Mouse (Mus musculus): ENCODE measurements around the gene Uba3. TPM values are rescaled to one million over a fixed set of nuclear protein-coding genes. Genes with fewer than 3 reads are reported as not detected.

The Uba3 gene
- 82.6 and 84.8 TPM in 2 replicates for polyA plus RNA-seq (2015; fragmentation: Nextera tagmentation; extraction: Ambion mirVana)

- H3K27ac ChIP-seq (replicated peaks): peak within 1 kb of the TSS; percentile 87
- ATAC-seq (ENCODE audit: low FRiP score): peak; percentile 97
- H3K27me3 ChIP-seq (replicated peaks): no peaks in the 10 kb centered on the region
- peaks cover 12% of the 10 kb centered on the region for H3K4me1 ChIP-seq
- H3K4me2 ChIP-seq: peak within 1 kb of the TSS; percentile 59
- H3K9ac ChIP-seq (replicated peaks): peak within 1 kb of the TSS; percentile 86
- WGBS: 1% methylated on average over 38 of the region's 38 CpGs
- no peaks in the 10 kb centered on the region for H3K36me3 ChIP-seq
- peak within 1 kb of the TSS; percentile 75 for H3K4me3 ChIP-seq (replicated peaks)
- H3K9me3 ChIP-seq (replicated peaks): no peaks in the 10 kb centered on the region
These were observed at the start of gene Uba3 for GRCm38 (mm10) chr6:97205439-97205885. Uba3 (minus strand) TSS chr6:97205647.

- no peak within 1 kb of the TSS for H3K4me3 ChIP-seq (replicated peaks)
- H3K9ac ChIP-seq (replicated peaks): no peak within 1 kb of the TSS
- H3K4me1 ChIP-seq: no peaks in the 10 kb centered on the region
- no peaks in the 10 kb centered on the region for H3K27me3 ChIP-seq (replicated peaks)
- no peaks in the 10 kb centered on the region for H3K36me3 ChIP-seq
- no peaks in the 10 kb centered on the region for H3K9me3 ChIP-seq (replicated peaks)
- no peak for ATAC-seq (ENCODE audit: low FRiP score)
- H3K4me2 ChIP-seq: no peak within 1 kb of the TSS
- H3K27ac ChIP-seq (replicated peaks): no peak within 1 kb of the TSS
- 52% methylated on average over 9 of the region's 9 CpGs for whole genome bisulfite sequencing
These were observed 47.3 kb upstream of the Uba3 start, which contains the start of gene Lmod3 for GRCm38 (mm10) chr6:97252711-97253221. Lmod3 (minus strand) TSS chr6:97252759.

GRCm38 (mm10) chr6:97252086-97252485, 46.6 kb upstream of the Uba3 start:
- H3K4me2 ChIP-seq: no peak overlapping the region
- no peaks in the 10 kb centered on the region for H3K36me3 ChIP-seq
- H3K4me1 ChIP-seq: no peaks in the 10 kb centered on the region
- WGBS: 67% methylated on average over 5 of the region's 5 CpGs
- no peak overlapping the region for H3K4me3 ChIP-seq (replicated peaks)
- no peaks in the 10 kb centered on the region for H3K9me3 ChIP-seq (replicated peaks)
- ATAC-seq (ENCODE audit: low FRiP score): no peak
- no peak overlapping the region for H3K27ac ChIP-seq (replicated peaks)
- no peaks in the 10 kb centered on the region for H3K27me3 ChIP-seq (replicated peaks)
- H3K9ac ChIP-seq (replicated peaks): no peak overlapping the region

- Histone ChIP-seq H3K4me1 (no peaks in the 10 kb centered on the region), H3K27ac (replicated peaks) (no peak overlapping the region), H3K4me3 (replicated peaks) (no peak overlapping the region), H3K9ac (replicated peaks) (no peak overlapping the region), H3K36me3 (no peaks in the 10 kb centered on the region), H3K4me2 (no peak overlapping the region), H3K9me3 (replicated peaks) (no peaks in the 10 kb centered on the region), H3K27me3 (replicated peaks) (no peaks in the 10 kb centered on the region)
- WGBS: 40% methylated on average over 6 of the region's 6 CpGs
- ATAC-seq (ENCODE audit: low FRiP score): no peak
These were observed 45.5 kb upstream of the Uba3 start for GRCm38 (mm10) chr6:97250966-97251365.

- H3K27me3 ChIP-seq (replicated peaks): no peaks in the 10 kb centered on the region
- H3K27ac ChIP-seq (replicated peaks): no peak overlapping the region
- H3K9ac ChIP-seq (replicated peaks): no peak overlapping the region
- no peaks in the 10 kb centered on the region for H3K4me1 ChIP-seq
- no peaks in the 10 kb centered on the region for H3K36me3 ChIP-seq
- no peak for ATAC-seq (ENCODE audit: low FRiP score)
- no peak overlapping the region for H3K4me2 ChIP-seq
- H3K9me3 ChIP-seq (replicated peaks): no peaks in the 10 kb centered on the region
- no peak overlapping the region for H3K4me3 ChIP-seq (replicated peaks)
These were observed 39.8 kb upstream of the Uba3 start for GRCm38 (mm10) chr6:97245200-97245599.

GRCm38 (mm10) chr6:97242522-97242921, 37.1 kb upstream of the Uba3 start:
- H3K4me3 ChIP-seq (replicated peaks): no peak overlapping the region
- ATAC-seq (ENCODE audit: low FRiP score): no peak
- 91% methylated on average over 4 of the region's 4 CpGs for WGBS

GRCm38 (mm10) chr6:97240092-97240491, 34.6 kb upstream of the Uba3 start:
- ATAC-seq (ENCODE audit: low FRiP score): no peak
- 86% methylated on average over 5 of the region's 5 CpGs for WGBS

More at GRCm38 (mm10) chr6:97242522-97242921, 37.1 kb upstream of the Uba3 start:
- Histone ChIP-seq H3K27me3 (replicated peaks) (no peaks in the 10 kb centered on the region), H3K27ac (replicated peaks) (no peak overlapping the region), H3K9me3 (replicated peaks) (no peaks in the 10 kb centered on the region), H3K4me1 (no peaks in the 10 kb centered on the region), H3K36me3 (no peaks in the 10 kb centered on the region), H3K4me2 (no peak overlapping the region), H3K9ac (replicated peaks) (no peak overlapping the region)

GRCm38 (mm10) chr6:97239360-97239759, 33.9 kb upstream of the Uba3 start:
- H3K27ac ChIP-seq (replicated peaks): no peak overlapping the region
- WGBS: 90% methylated on average over 6 of the region's 6 CpGs
- no peak overlapping the region for H3K4me2 ChIP-seq
- no peaks in the 10 kb centered on the region for H3K27me3 ChIP-seq (replicated peaks)
- ATAC-seq (ENCODE audit: low FRiP score): no peak
- H3K9ac ChIP-seq (replicated peaks): no peak overlapping the region
- H3K4me1 ChIP-seq: no peaks in the 10 kb centered on the region
- H3K9me3 ChIP-seq (replicated peaks): no peaks in the 10 kb centered on the region
- peaks cover 4% of the 10 kb centered on the region; the same call in 1 of the 2 replicates for H3K36me3 ChIP-seq
- no peak overlapping the region for H3K4me3 ChIP-seq (replicated peaks)

More at GRCm38 (mm10) chr6:97240092-97240491, 34.6 kb upstream of the Uba3 start:
- no peak overlapping the region for H3K27ac ChIP-seq (replicated peaks)
- no peak overlapping the region for H3K4me2 ChIP-seq
- no peaks in the 10 kb centered on the region for H3K36me3 ChIP-seq
- H3K4me1 ChIP-seq: no peaks in the 10 kb centered on the region
- no peaks in the 10 kb centered on the region for H3K9me3 ChIP-seq (replicated peaks)
- no peak overlapping the region for H3K9ac ChIP-seq (replicated peaks)
- no peaks in the 10 kb centered on the region for H3K27me3 ChIP-seq (replicated peaks)
- H3K4me3 ChIP-seq (replicated peaks): no peak overlapping the region

GRCm38 (mm10) chr6:97236088-97236487, 30.6 kb upstream of the Uba3 start:
- H3K4me3 ChIP-seq (replicated peaks): no peak overlapping the region
- no peaks in the 10 kb centered on the region for H3K27me3 ChIP-seq (replicated peaks)
- no peak for ATAC-seq (ENCODE audit: low FRiP score)
- H3K9me3 ChIP-seq (replicated peaks): no peaks in the 10 kb centered on the region
- H3K9ac ChIP-seq (replicated peaks): no peak overlapping the region
- H3K36me3 ChIP-seq: peaks cover 23% of the 10 kb centered on the region
- H3K4me2 ChIP-seq: no peak overlapping the region
- 74% methylated on average over 5 of the region's 5 CpGs for WGBS
- H3K27ac ChIP-seq (replicated peaks): no peak overlapping the region
- no peaks in the 10 kb centered on the region for H3K4me1 ChIP-seq

GRCm38 (mm10) chr6:97234911-97235668, 29.6 kb upstream of the Uba3 start:
- Histone ChIP-seq H3K9ac (replicated peaks) (no peak overlapping the region), H3K27me3 (replicated peaks) (no peaks in the 10 kb centered on the region), H3K27ac (replicated peaks) (no peak overlapping the region), H3K4me2 (no peak overlapping the region), H3K4me3 (replicated peaks) (no peak overlapping the region), H3K36me3 (peaks cover 33% of the 10 kb centered on the region), H3K4me1 (no peaks in the 10 kb centered on the region), H3K9me3 (replicated peaks) (no peaks in the 10 kb centered on the region)
- ATAC-seq (ENCODE audit: low FRiP score): no peak
- WGBS: 69% methylated on average over 7 of the region's 7 CpGs

- no peaks in the 10 kb centered on the region for H3K27me3 ChIP-seq (replicated peaks)
- peaks cover 32% of the 10 kb centered on the region for H3K36me3 ChIP-seq
- H3K4me2 ChIP-seq: no peak overlapping the region
- WGBS: 92% methylated on average over 9 of the region's 9 CpGs
- no peak overlapping the region for H3K9ac ChIP-seq (replicated peaks)
- peaks cover 6% of the 10 kb centered on the region for H3K4me1 ChIP-seq
- H3K4me3 ChIP-seq (replicated peaks): no peak overlapping the region
- no peaks in the 10 kb centered on the region for H3K9me3 ChIP-seq (replicated peaks)
- ATAC-seq (ENCODE audit: low FRiP score): no peak
- H3K27ac ChIP-seq (replicated peaks): no peak overlapping the region
These were observed 21.8 kb upstream of the Uba3 start for GRCm38 (mm10) chr6:97227067-97227847.
